In the genomic region with DNA sequence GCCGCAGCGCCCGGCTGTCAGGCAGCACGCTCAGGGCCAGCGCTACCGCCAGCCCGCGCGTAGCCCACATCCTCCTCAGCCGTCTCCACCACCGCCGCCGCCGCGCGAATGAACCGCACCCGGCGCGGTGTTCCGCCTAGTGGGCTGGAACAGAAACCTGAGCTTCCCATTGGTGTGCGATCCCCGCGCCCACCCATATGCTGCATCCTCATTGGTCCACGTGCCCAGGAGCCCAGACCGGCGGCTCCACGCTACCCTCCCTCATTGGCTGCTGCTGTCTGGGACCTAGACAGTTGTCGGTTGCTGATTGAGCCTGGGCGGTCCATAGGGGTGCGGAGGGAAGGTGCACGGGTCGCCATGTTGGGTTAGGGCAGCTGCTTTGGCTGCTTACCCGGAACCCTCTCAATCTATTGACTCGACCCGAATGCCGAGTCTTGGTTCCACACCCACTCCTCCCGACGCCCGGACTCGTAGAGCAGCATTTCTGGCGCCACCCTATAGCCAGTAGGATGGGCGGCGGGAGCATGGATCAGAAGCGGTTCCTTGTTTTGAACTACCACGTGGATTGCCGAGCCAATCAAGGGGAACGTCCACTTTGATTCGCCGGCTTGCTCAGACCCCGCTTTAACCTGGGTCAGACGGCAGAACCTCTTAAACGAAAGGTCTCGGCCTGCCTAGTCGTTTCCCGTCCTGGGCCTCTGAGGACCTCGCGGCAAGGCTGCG, we compare ENCODE assay signal across 8 mouse cellular contexts. TPM values are rescaled to one million over a fixed set of nuclear protein-coding genes. Genes with fewer than 3 reads are reported as not detected.
DNase-seq lines count a peak whose midpoint lies in the region; ATAC-seq and TF ChIP-seq lines count a peak whose summit lies in the region.

A gene (minus strand): TSS at position 151 of the 723 bp plus-strand sequence.

- peak; percentile 99 for DNase-seq in A20 (ENCODE audit: low read depth, low spot score)
- peak; percentile 98 to 99 for DNase-seq in heart, adult 9 months (ENCODE audit: low spot score in 2 of 2)
- peak; percentile 94 to 96 for DNase-seq in monocyte, adult 2 months (ENCODE audit: low read depth in 1 of 2, low spot score in 2 of 2)
- DNase-seq in spleen, postnatal 36 days (ENCODE audit: low spot score in 2 of 2), result peak; percentile 97 to 99

- H3K4me3 ChIP-seq in bone marrow macrophage, adult 2 months (ENCODE audit: insufficient read depth, low read length), result peak within 1 kb of the TSS; percentile 75
- H3K4me3 ChIP-seq in embryonic fibroblast, embryonic 13.5 days (ENCODE audit: insufficient read depth, low read length), result peak within 1 kb of the TSS; percentile 93
- H3K4me3 ChIP-seq in kidney, embryonic 14.5 days (ENCODE audit: low read length), result peak within 1 kb of the TSS; percentile 97
- peak within 1 kb of the TSS; percentile 94 for H3K4me3 ChIP-seq in limb, embryonic 15.5 days

- no peaks in the 10 kb centered on the region for H3K9me3 ChIP-seq in kidney, embryonic 14.5 days (ENCODE audit: control insufficient read depth, low read length)
- no peaks in the 10 kb centered on the region for H3K9me3 ChIP-seq in limb, embryonic 15.5 days

- peak within 1 kb of the TSS; percentile 72 for H3K4me2 ChIP-seq in kidney, embryonic 14.5 days (replicated peaks; ENCODE audit: low read depth, low read length)
- peak within 1 kb of the TSS; percentile 81 for H3K4me2 ChIP-seq in limb, embryonic 15.5 days

- peak; percentile 84; the same call in 1 of the 2 replicates for TF ChIP-seq POLR2A in bone marrow macrophage, adult 2 months (IDR thresholded peaks at IDR 0.05; ENCODE audit: borderline replicate concordance, low read depth, low read length)
- peak; percentile 95 for TF ChIP-seq POLR2A in embryonic fibroblast, embryonic 13.5 days (IDR thresholded peaks at IDR 0.05; ENCODE audit: low read depth, low read length)

- peak; percentile 99 for ATAC-seq in kidney, embryonic 14.5 days (ENCODE audit: low FRiP score, low TSS enrichment)
- ATAC-seq in limb, embryonic 15.5 days (ENCODE audit: insufficient number of reproducible peaks, low FRiP score, low TSS enrichment, low read depth), result peak; percentile 99

- under 1% methylated on average over 59 of the region's 59 CpGs for WGBS in kidney, embryonic 14.5 days
- under 1% methylated on average over 59 of the region's 59 CpGs for WGBS in limb, embryonic 15.5 days

- peaks cover 31% of the 10 kb centered on the region for H3K36me3 ChIP-seq in kidney, embryonic 14.5 days (ENCODE audit: control insufficient read depth, insufficient read depth, low read length)
- H3K36me3 ChIP-seq in limb, embryonic 15.5 days, result peaks cover 24% of the 10 kb centered on the region

- peaks cover 30% of the 10 kb centered on the region for H3K4me1 ChIP-seq in bone marrow macrophage, adult 2 months (ENCODE audit: control insufficient read depth, insufficient read depth, low read length)
- H3K4me1 ChIP-seq in embryonic fibroblast, embryonic 13.5 days (ENCODE audit: control insufficient read depth, insufficient read depth, low read length), result peaks cover 9% of the 10 kb centered on the region
- peaks cover 14% of the 10 kb centered on the region; the same call in 1 of the 2 replicates for H3K4me1 ChIP-seq in kidney, embryonic 14.5 days (ENCODE audit: control insufficient read depth, insufficient read depth, low read length)
- H3K4me1 ChIP-seq in limb, embryonic 15.5 days, result peaks cover 46% of the 10 kb centered on the region

- no peaks in the 10 kb centered on the region for H3K27me3 ChIP-seq in kidney, embryonic 14.5 days (ENCODE audit: control insufficient read depth, insufficient read depth, low read length)
- no peaks in the 10 kb centered on the region for H3K27me3 ChIP-seq in limb, embryonic 15.5 days

- no peak for TF ChIP-seq CTCF in bone marrow macrophage, adult 2 months (IDR thresholded peaks at IDR 0.05; ENCODE audit: low read depth, low read length)
- no peak for TF ChIP-seq CTCF in embryonic fibroblast, embryonic 13.5 days (IDR thresholded peaks at IDR 0.05; ENCODE audit: borderline replicate concordance, insufficient read depth, low read length)

- H3K27ac ChIP-seq in bone marrow macrophage, adult 2 months (ENCODE audit: insufficient read depth, low read depth, low read length), result peak within 1 kb of the TSS; percentile 83
- H3K27ac ChIP-seq in embryonic fibroblast, embryonic 13.5 days (ENCODE audit: insufficient read depth, low read length), result peak within 1 kb of the TSS; percentile 55
- peak within 1 kb of the TSS; percentile 88 for H3K27ac ChIP-seq in kidney, embryonic 14.5 days (ENCODE audit: low read depth, low read length)
- peak within 1 kb of the TSS; percentile 95 for H3K27ac ChIP-seq in limb, embryonic 15.5 days

- H3K9ac ChIP-seq in kidney, embryonic 14.5 days (ENCODE audit: low read depth, low read length), result peak within 1 kb of the TSS; percentile 96
- H3K9ac ChIP-seq in limb, embryonic 15.5 days, result peak within 1 kb of the TSS; percentile 85

RNA-seq across cellular contexts. Expression of the gene that starts here (rescaled TPM):
- 92.2 and 103 TPM in 2 replicates for polyA plus RNA-seq in bone marrow macrophage, adult 2 months (2012; ENCODE audit: insufficient read depth, insufficient read length, missing spikeins)
- 290 and 304 TPM in 2 replicates for polyA plus RNA-seq in embryonic fibroblast, embryonic 13.5 days (2011; ENCODE audit: insufficient read length, low read depth, missing spikeins)
- polyA plus RNA-seq in kidney, embryonic 14.5 days (2014; fragmentation: Nextera tagmentation; extraction: Ambion mirVana), result 295 and 319 TPM in 2 replicates
- 311 and 319 TPM in 2 replicates for polyA plus RNA-seq in limb, embryonic 15.5 days (2015; fragmentation: Nextera tagmentation; extraction: Ambion mirVana)

Comparison
In these comparisons a context has a peak if more than half of its experiments do, and no peak if none do; other contexts are left out.
1. Peak in every context shown above with its lines: DNase-seq, ATAC-seq, H3K4me3 ChIP-seq and H3K27ac ChIP-seq.